Mouse (Mus musculus): ENCODE data around the gene Kiz. TPM values are rescaled to one million over a fixed set of nuclear protein-coding genes. Genes with fewer than 3 reads are reported as not detected.

The Kiz gene
- 18.3 and 20.7 TPM in 2 replicates for polyA plus RNA-seq (2015; fragmentation: Nextera tagmentation; extraction: Ambion mirVana)

DNA sequence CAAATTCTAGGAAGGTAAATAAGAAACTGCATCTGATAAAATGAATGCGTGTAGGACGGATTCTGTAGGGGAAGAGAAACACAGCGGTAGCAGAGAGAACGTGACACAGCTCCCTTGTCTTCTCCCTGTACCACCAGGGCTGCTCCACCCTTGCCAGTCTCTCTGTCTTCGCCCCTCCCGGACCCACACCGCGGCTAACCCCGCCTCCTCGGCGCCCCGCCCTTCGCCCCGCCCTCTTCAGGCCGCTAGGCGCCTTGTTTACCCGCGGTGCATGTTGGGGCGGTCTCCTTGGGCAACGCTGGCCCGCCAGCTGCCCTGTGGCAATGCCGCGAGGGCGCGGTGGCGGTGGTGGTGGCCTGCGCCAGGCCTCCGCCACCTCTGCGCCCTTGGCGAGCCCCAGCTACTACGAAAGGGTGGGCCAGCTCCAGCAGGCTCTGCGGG is at the start of gene Kiz:
TSS of gene Kiz (plus strand) at position 266 of the 441 bp plus-strand sequence.
- Histone ChIP-seq H3K9me3 (ENCODE audit: control insufficient read depth, low read length) (no peaks in the 10 kb centered on the region), H3K4me3 (ENCODE audit: low read length) (peak within 1 kb of the TSS; percentile 88), H3K27ac (ENCODE audit: low read length) (peak within 1 kb of the TSS; percentile 63), H3K4me2 (ENCODE audit: low read depth, low read length) (peak within 1 kb of the TSS; percentile 73), H3K9ac (ENCODE audit: low read depth, low read length) (peak within 1 kb of the TSS; percentile 86), H3K36me3 (ENCODE audit: control insufficient read depth, insufficient read depth, low read length) (no peaks in the 10 kb centered on the region), H3K27me3 (replicated peaks; ENCODE audit: control insufficient read depth, insufficient read depth, low read length) (no peaks in the 10 kb centered on the region), H3K4me1 (ENCODE audit: control insufficient read depth, insufficient read depth, low read length) (no peaks in the 10 kb centered on the region)
- peak; percentile 100 for ATAC-seq
- under 1% methylated on average over 30 of the region's 32 CpGs for WGBS

DNA sequence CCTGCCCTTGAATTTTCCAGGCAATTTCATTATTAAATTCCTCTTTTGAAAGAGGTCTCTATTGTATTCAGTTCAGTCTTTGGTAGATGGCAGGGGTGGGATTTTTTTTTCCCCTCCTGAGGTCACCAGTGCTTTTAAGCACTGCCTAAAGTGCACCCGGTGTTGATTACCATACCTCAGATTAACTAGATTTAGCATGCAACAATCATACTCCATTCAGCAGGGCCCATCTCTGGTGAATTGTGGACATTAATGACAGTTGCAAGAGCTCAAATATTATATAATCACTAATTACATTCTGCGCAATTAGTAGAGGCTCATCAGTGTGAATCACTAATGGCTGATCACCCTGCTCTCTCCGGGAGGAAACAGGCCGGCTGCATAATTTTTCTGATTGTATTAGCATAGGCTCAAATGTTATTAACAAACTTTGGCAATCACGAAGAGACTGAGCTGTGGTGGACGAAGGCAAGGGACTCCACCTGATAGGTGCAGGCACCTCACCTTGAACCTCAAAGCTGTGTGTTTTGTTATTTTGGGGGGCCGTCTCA is 45.9 kb upstream of the Kiz start:
- Histone ChIP-seq H3K9me3 (ENCODE audit: control insufficient read depth, low read length) (no peaks in the 10 kb centered on the region), H3K36me3 (ENCODE audit: control insufficient read depth, insufficient read depth, low read length) (no peaks in the 10 kb centered on the region), H3K27ac (ENCODE audit: low read length) (no peak overlapping the region), H3K4me1 (ENCODE audit: control insufficient read depth, insufficient read depth, low read length) (no peaks in the 10 kb centered on the region), H3K4me3 (ENCODE audit: low read length) (no peak overlapping the region), H3K9ac (ENCODE audit: low read depth, low read length) (no peak overlapping the region), H3K27me3 (replicated peaks; ENCODE audit: control insufficient read depth, insufficient read depth, low read length) (no peaks in the 10 kb centered on the region), H3K4me2 (ENCODE audit: low read depth, low read length) (no peak overlapping the region)
- WGBS, result 78% methylated on average over 7 of the region's 7 CpGs
- no peak for ATAC-seq

GRCm38 (mm10) chr2:146810695-146811094 is 45.0 kb upstream of the Kiz start:
- Histone ChIP-seq H3K36me3 (ENCODE audit: control insufficient read depth, insufficient read depth, low read length) (no peaks in the 10 kb centered on the region), H3K4me1 (ENCODE audit: control insufficient read depth, insufficient read depth, low read length) (no peaks in the 10 kb centered on the region), H3K27ac (ENCODE audit: low read length) (no peak overlapping the region), H3K4me3 (ENCODE audit: low read length) (no peak overlapping the region), H3K27me3 (replicated peaks; ENCODE audit: control insufficient read depth, insufficient read depth, low read length) (no peaks in the 10 kb centered on the region), H3K9ac (ENCODE audit: low read depth, low read length) (no peak overlapping the region), H3K9me3 (ENCODE audit: control insufficient read depth, low read length) (no peaks in the 10 kb centered on the region), H3K4me2 (ENCODE audit: low read depth, low read length) (peak overlapping the region; percentile 16; the same call in 1 of the 2 replicates)
- ATAC-seq, result no peak
- 53% methylated on average over 13 of the region's 13 CpGs for WGBS

DNA sequence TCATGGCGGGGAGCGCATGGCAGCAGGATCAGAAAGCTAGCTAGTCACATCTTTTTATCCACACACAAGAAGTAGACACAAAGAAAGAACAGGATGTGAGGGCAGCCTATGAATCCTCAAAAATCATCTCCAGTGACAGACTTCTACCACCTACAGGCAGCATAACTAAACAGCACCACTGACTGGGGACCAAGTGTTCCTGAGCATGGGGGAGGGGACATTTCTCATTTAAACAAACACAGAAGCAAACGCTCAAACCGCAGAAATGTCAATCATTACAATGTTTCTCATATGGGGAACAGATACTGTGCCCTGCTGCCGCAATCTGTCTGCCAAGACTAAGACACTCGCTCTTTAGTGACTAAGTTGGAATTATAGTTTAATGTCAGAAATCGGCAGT is 40.7 kb upstream of the Kiz start:
- Histone ChIP-seq H3K36me3 (ENCODE audit: control insufficient read depth, insufficient read depth, low read length) (no peaks in the 10 kb centered on the region), H3K4me2 (ENCODE audit: low read depth, low read length) (no peak overlapping the region), H3K4me1 (ENCODE audit: control insufficient read depth, insufficient read depth, low read length) (no peaks in the 10 kb centered on the region), H3K27ac (ENCODE audit: low read length) (no peak overlapping the region), H3K27me3 (replicated peaks; ENCODE audit: control insufficient read depth, insufficient read depth, low read length) (no peaks in the 10 kb centered on the region), H3K9ac (ENCODE audit: low read depth, low read length) (no peak overlapping the region), H3K9me3 (ENCODE audit: control insufficient read depth, low read length) (no peaks in the 10 kb centered on the region), H3K4me3 (ENCODE audit: low read length) (no peak overlapping the region)
- 78% methylated on average over 7 of the region's 7 CpGs for WGBS
- ATAC-seq, result no peak

- H3K4me1 ChIP-seq (ENCODE audit: control insufficient read depth, insufficient read depth, low read length), result no peaks in the 10 kb centered on the region
- no peak overlapping the region for H3K4me2 ChIP-seq (ENCODE audit: low read depth, low read length)
- H3K9me3 ChIP-seq (ENCODE audit: control insufficient read depth, low read length), result no peaks in the 10 kb centered on the region
- H3K4me3 ChIP-seq (ENCODE audit: low read length), result no peak overlapping the region
- H3K9ac ChIP-seq (ENCODE audit: low read depth, low read length), result no peak overlapping the region
- no peak overlapping the region for H3K27ac ChIP-seq (ENCODE audit: low read length)
- ATAC-seq, result no peak
- H3K27me3 ChIP-seq (replicated peaks; ENCODE audit: control insufficient read depth, insufficient read depth, low read length), result no peaks in the 10 kb centered on the region
- 86% methylated on average over 4 of the region's 4 CpGs for WGBS
- no peaks in the 10 kb centered on the region for H3K36me3 ChIP-seq (ENCODE audit: control insufficient read depth, insufficient read depth, low read length)
Measured at GRCm38 (mm10) chr2:146819065-146819464, 36.6 kb upstream of the Kiz start.

DNA sequence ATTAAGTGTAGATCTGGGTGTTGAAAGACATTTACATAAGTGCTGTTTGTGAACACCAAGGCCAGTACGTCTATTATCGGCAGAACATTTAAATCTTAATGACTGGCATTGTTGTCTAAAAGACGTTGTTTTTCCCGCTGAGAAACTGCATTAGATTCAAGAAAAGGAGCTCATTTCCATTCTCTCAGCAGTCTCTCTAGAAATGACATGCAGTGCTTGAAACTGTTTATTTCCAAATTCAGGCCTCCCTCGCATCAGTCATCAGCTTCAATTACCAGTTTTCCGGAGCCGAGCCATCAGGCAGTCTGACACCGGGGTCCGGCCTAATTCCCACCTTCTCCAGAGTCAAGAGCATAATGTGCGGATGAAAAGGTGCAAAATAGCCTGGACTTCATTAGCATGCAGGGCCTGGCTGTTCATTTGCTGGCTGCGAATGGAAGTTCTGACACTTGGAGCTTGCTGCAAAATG is 32.1 kb upstream of the Kiz start:
- H3K27ac ChIP-seq (ENCODE audit: low read length), result no peak overlapping the region
- H3K4me3 ChIP-seq (ENCODE audit: low read length), result no peak overlapping the region
- no peak overlapping the region for H3K4me2 ChIP-seq (ENCODE audit: low read depth, low read length)
- H3K9me3 ChIP-seq (ENCODE audit: control insufficient read depth, low read length), result no peaks in the 10 kb centered on the region
- no peaks in the 10 kb centered on the region for H3K27me3 ChIP-seq (replicated peaks; ENCODE audit: control insufficient read depth, insufficient read depth, low read length)
- 65% methylated on average over 11 of the region's 11 CpGs for WGBS
- ATAC-seq, result no peak
- no peaks in the 10 kb centered on the region for H3K4me1 ChIP-seq (ENCODE audit: control insufficient read depth, insufficient read depth, low read length)
- H3K9ac ChIP-seq (ENCODE audit: low read depth, low read length), result no peak overlapping the region
- no peaks in the 10 kb centered on the region for H3K36me3 ChIP-seq (ENCODE audit: control insufficient read depth, insufficient read depth, low read length)

DNA sequence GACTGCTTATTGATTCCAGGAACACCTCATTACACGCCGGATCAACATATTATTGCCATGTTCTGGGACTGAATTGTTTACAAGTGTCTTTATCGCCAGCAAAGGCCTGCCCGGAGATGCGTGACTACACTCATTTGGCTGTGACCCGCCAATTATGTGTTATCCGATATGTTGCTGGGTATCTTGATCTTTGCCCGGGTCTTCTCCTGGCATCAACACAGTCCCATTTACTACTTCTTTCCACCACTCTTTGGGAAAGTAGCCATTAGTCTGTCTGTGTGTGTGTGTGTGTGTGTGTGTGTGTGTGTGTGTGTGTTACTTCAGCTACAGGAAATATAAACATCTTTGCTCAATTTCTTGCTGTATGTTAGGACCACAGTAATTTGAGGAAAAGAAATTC is 31.6 kb upstream of the Kiz start:
- Histone ChIP-seq H3K4me2 (ENCODE audit: low read depth, low read length) (no peak overlapping the region), H3K27me3 (replicated peaks; ENCODE audit: control insufficient read depth, insufficient read depth, low read length) (0 out of 2 replicates have a peak, but pooled peaks cover 2% of the 10 kb centered on the region), H3K27ac (ENCODE audit: low read length) (no peak overlapping the region), H3K9me3 (ENCODE audit: control insufficient read depth, low read length) (no peaks in the 10 kb centered on the region), H3K4me3 (ENCODE audit: low read length) (no peak overlapping the region), H3K36me3 (ENCODE audit: control insufficient read depth, insufficient read depth, low read length) (no peaks in the 10 kb centered on the region), H3K4me1 (ENCODE audit: control insufficient read depth, insufficient read depth, low read length) (no peaks in the 10 kb centered on the region), H3K9ac (ENCODE audit: low read depth, low read length) (no peak overlapping the region)
- WGBS, result 79% methylated on average over 8 of the region's 8 CpGs
- ATAC-seq, result no peak

DNA sequence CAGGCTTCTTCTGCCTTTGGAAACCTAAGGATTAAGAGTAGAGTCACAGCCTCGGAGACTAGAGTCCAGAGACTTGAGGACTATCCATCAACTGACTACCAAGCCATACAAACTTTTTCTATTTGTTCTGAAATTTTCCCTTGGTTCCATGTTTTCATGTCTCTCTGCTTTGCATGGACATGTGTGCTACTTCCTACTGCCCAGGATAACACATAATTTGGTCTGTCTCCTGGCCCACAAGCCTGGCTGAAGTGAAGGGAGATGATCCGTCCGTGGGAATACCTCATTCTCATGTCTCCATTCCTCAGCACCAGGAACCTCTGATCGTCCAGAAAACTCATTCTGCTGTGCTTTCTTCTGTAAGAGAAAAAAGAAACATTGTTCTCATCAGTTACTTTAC is 27.7 kb upstream of the Kiz start:
- H3K27ac ChIP-seq (ENCODE audit: low read length), result no peak overlapping the region

DNA sequence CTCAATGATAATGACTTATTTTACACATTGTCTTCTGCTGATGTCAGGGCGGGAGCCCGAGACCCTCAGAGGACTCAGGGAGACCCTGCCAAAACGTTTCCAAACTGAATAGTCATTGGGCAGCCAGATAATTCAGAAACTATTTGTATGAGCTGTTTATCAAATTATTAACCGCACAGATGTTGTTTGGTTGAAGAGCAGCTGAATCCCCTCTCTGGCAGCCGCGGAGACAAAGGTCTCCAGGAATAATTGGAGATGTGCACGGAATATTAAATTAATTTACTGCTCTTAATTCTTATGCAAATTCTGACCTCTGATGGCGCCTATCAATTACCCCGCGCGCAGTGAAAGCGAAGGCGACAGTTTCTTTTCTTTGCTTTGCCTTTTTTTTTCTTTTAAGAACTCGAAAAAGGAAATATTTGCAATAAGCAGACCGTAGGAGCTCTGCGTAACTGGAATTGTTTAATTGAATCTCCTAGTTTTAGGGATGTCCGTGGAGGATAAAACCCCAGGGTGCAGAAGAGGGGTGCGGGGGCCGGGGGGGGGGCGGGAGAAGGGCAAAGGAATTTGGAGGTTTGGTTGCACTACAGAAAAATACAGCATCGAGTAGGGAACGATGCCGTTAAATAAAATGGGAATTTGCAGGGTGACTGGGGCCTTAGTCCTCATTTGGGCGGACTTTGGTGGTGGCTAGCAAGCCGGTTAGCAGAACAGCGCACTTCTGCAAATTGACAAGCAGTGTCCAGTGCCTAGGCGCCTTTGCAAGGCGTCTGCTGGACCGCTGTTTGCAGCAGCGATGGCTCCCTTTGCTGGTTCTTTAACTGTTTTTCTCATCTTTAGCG is 22.2 kb upstream of the Kiz start:
- no peak overlapping the region for H3K27ac ChIP-seq (ENCODE audit: low read length)
- peaks cover 12% of the 10 kb centered on the region; the same call in 1 of the 2 replicates for H3K4me1 ChIP-seq (ENCODE audit: control insufficient read depth, insufficient read depth, low read length)
- no peak overlapping the region for H3K9ac ChIP-seq (ENCODE audit: low read depth, low read length)
- H3K9me3 ChIP-seq (ENCODE audit: control insufficient read depth, low read length), result no peaks in the 10 kb centered on the region
- ATAC-seq, result no peak
- H3K4me3 ChIP-seq (ENCODE audit: low read length), result no peak overlapping the region
- H3K36me3 ChIP-seq (ENCODE audit: control insufficient read depth, insufficient read depth, low read length), result no peaks in the 10 kb centered on the region
- H3K4me2 ChIP-seq (ENCODE audit: low read depth, low read length), result no peak overlapping the region
- 5% methylated on average over 31 of the region's 31 CpGs for WGBS
- H3K27me3 ChIP-seq (replicated peaks; ENCODE audit: control insufficient read depth, insufficient read depth, low read length), result peaks cover 68% of the 10 kb centered on the region

More for the DNA sequence above, 27.7 kb upstream of the Kiz start:
- Histone ChIP-seq H3K4me1 (ENCODE audit: control insufficient read depth, insufficient read depth, low read length) (no peaks in the 10 kb centered on the region), H3K36me3 (ENCODE audit: control insufficient read depth, insufficient read depth, low read length) (no peaks in the 10 kb centered on the region), H3K9ac (ENCODE audit: low read depth, low read length) (no peak overlapping the region), H3K4me2 (ENCODE audit: low read depth, low read length) (no peak overlapping the region), H3K4me3 (ENCODE audit: low read length) (no peak overlapping the region), H3K27me3 (replicated peaks; ENCODE audit: control insufficient read depth, insufficient read depth, low read length) (peaks cover 23% of the 10 kb centered on the region), H3K9me3 (ENCODE audit: control insufficient read depth, low read length) (no peaks in the 10 kb centered on the region)
- 81% methylated on average over 4 of the region's 4 CpGs for WGBS
- no peak for ATAC-seq

Data from intestine, embryonic 16.5 days (tissue).